Mouse (Mus musculus) layer of hippocampus, postnatal 10 days (tissue): ENCODE data around the gene Gab3. TPM values are rescaled to one million over a fixed set of nuclear protein-coding genes. Genes with fewer than 3 reads are reported as not detected.
A peak's percentile ranks its signal among the peaks of the same experiment; 100 is the strongest.

Experiments used
- DNase-seq, 2 experiments: peaks; one replicate each; pipeline ENCODE4 v3.0.0; 2021; ENCODE audit warnings: low spot score in 2 of 2
- long read RNA-seq: library from polyadenylated mRNA; stranded (forward); transcript quantifications from one replicate; pipeline ENCODE4 v2.0.0, GENCODE M21; 2023
- total RNA-seq, 2 experiments: library from RNA; stranded (reverse); gene quantifications; 2 replicates each; pipeline ENCODE4 v1.2.3; 2021

The Gab3 gene
- 1 to 10 TPM; 1.3 to 3.2 TPM for total RNA-seq
- long read RNA-seq, partial matches to known transcripts, result 0 of 1 reads
- long read RNA-seq, other reads (novel, unspliced or antisense), result 1 of 1 reads

- DNase-seq, result peak; percentile 26 to 40
Measured at GRCm38 (mm10) chrX:75084774-75085508, at the start of gene Gab3. Gene Gab3, minus strand, starts transcription at chrX:75085458.

DNA sequence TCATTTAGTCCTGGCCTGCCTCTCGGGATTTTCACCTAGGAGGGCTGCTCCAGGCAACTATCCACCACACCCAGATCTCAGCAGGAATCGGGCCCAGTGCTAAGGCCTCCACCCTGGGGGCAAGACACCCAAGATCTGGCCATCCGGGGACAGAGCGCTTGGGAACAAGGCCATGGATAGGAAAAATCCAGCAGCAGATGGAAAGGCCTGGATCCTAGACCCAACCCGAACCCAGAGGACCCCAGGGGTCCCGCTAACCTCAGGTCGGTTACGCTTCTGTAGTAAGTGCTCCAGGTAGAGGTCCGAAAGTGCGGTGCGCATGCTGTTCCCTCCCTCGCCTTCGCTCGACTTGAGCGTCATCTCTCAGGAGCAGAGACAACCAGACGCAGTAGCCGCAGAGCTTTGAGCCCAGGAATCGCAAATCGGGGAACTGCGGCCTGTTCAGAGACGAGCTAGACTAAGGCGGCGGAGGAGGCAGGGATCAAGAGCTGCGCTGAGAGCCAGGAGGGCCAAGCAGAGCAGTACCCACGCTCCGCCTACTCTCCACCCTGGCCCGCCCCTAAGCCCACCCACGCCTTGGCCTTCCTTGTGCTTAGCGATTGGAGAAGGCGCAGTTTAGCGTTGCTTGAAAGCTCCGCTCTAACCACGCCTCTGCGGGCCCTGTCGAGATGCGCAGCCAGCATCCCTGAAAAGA is 45.4 kb upstream of the Gab3 start, which contains the start of gene Mpp1:
Gene Mpp1 (minus strand): TSS at position 550 of the 694 bp plus-strand sequence.
- DNase-seq, result peak; percentile 56 to 66

- no peak for DNase-seq
Measured at GRCm38 (mm10) chrX:75129474-75129873, 44.2 kb upstream of the Gab3 start.

DNA sequence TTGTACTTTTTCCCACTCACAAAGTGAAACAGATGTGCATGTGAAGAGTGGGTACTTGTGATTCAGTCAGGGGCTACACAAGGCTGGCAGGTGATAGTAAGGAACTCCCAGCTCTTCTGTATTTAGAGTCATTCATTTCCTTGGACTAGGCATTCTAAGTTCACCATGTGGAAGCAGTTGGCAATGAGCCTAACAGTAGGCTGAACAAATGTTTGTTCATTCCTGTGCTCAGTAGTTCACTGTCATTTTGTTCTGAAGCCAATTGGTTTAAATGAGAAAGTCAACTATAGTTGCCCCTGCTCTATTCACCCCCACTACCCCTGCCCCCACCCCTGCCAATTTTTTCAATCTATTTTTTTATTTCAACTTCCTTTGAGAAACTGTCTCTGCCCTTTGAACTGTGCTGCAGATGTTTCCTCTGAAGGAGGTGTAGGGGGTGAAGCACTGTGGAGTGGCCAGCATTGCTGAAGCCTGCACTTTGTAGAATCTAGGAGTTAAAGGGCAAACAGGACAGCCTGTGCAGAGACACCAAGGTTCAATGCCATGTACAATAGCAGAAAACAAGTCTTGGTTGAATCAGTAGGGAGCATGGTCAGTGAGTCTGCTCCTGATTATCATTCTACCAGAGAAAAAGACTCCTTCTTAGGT is 43.2 kb upstream of the Gab3 start:
- DNase-seq, result no peak

DNA sequence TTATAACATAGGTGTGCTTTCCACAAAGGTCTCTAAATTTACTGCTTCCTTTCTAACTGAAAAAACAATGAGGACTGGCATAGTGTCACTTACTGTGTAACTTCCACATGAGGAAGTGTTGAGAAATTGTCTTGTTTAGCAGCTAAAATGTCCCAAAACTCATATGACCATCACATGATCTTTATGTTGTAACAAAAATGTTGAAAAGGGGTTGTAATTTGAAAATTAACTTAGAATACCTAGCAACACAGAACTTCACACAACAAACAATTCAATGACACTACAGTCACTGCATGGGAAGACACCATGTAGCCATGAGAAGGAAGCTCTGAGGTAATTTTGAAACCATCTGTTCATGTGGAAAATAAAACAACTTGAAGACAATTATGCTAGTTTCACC is 41.6 kb upstream of the Gab3 start:
- no peak for DNase-seq

DNA sequence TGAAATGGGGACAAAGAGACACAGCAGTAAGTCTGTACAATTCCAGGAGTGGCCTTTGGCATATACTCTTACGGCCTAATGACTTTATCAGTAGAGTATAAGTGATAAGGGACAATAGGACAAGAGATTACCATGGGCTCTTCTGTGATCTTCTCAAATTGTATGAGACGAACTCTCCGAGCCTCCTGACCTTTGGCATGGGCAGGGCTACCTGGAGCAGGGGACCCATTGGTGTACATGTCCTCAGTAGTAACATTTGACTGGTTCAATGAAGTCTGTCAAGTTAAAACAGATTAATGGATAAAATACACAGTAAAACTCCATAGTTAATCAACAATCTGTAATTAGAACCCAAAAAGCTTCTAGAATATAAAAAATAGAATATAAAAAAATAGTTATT is 40.3 kb upstream of the Gab3 start:
- DNase-seq, result no peak

GRCm38 (mm10) chrX:75115550-75115949 is 30.3 kb upstream of the Gab3 start:
- DNase-seq, result no peak

GRCm38 (mm10) chrX:75102293-75102692 is 17.0 kb upstream of the Gab3 start:
- no peak for DNase-seq

DNA sequence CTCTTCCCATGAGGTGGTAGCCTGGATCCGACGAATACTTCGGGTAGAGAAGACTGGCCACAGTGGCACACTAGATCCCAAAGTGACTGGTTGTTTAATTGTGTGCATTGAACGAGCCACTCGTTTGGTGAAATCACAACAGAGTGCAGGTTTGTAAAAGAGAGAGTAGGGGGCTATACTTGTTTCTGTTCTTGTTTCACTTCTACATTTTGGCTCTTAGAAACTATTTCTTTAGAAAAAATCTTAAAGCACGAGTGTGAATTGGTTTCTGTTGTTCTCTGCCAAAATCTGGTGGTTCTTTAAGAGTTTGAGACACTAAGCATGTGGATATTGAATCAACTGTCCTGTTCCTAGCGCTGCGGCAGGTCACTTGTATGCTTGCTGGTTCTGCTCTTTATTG is 13.5 kb upstream of the Gab3 start:
- DNase-seq, result no peak

- DNase-seq, result peak in 1 of 2 experiments; percentile 10
Measured at GRCm38 (mm10) chrX:75096163-75096770, 11.0 kb upstream of the Gab3 start.

GRCm38 (mm10) chrX:75095369-75096162 is 10.3 kb upstream of the Gab3 start, which contains the start of gene Dkc1:
Gene Dkc1, plus strand, starts transcription at chrX:75095854.
- DNase-seq, result peak; percentile 87 to 91

- DNase-seq, result no peak
Measured at GRCm38 (mm10) chrX:75085654-75086053, 396 bp upstream of the Gab3 start.

- DNase-seq, result peak in 1 of 2 experiments; percentile 18
Measured at GRCm38 (mm10) chrX:75083982-75084773, 1.1 kb downstream of the Gab3 start.

DNA sequence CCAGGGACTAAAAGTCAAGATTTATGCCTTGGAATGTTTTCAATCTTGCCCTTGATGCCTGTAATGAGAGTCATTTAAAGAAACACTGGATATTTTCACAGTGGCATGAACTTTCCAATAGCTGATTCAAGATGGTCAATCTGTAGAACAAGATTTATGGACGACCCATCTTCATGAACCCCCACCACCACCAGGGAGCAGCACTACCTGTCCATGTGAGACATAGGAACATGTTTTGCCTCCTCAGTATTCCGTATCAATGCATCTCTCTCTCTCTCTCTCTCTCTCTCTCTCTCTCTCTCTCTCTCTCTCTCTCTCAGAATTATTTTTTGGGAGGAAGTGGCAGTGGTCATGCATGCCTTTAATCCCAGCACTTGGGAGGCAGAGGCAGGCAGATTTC is 2.9 kb downstream of the Gab3 start:
- no peak for DNase-seq

GRCm38 (mm10) chrX:75056120-75056775 is 29.0 kb downstream of the Gab3 start:
- DNase-seq, result no peak

GRCm38 (mm10) chrX:75046921-75047635 is 38.2 kb downstream of the Gab3 start:
- no peak for DNase-seq

DNA sequence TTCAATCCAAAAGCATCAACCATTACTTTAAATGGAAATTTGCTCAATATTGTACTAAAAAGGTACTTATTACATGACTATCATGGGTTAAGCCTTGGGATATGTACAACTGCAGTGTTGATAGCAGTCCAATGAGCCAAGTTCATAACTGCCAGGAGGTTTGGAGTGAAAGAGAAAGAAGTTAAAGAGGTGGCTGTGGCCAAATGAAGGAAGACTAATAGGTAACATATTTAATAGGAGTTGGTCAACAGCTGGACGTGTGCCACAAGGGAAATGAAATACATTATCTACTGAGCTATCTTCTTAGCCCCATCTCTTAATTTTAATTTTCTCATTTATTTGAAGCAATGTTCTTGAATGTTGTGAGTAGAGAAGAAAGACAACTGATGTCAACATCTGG is 39.3 kb downstream of the Gab3 start:
- DNase-seq, result no peak

- no peak for DNase-seq
Measured at GRCm38 (mm10) chrX:75044595-75044994, 40.7 kb downstream of the Gab3 start.

DNA sequence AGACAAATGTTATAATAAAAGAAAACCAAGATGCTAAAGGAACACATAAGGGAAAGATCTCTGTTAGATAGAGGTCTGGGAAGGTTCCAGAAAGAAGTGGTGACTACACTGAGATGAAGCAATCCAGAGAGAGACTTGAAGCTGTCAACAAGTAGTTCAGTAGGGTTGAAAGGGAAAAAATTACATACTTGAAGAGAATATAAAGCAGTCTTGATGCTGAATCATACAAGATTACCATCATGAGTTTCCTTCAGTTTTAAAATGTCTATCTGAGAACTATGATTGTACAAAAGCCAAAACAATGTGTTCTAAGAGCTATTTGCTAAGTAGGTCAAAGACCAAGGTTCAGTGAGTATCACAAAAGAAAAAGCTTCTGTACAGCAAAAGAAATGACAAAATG is 48.6 kb downstream of the Gab3 start:
- no peak for DNase-seq
